Mouse (Mus musculus) liver, embryonic 11.5 days (tissue): Measurements from ENCODE around the gene Rbm47. TPM values are rescaled to one million over a fixed set of nuclear protein-coding genes. Genes with fewer than 3 reads are reported as not detected.

ENCODE experiments used
- ATAC-seq: fragments of 200-750 bp; cut with Nextera tagmentation; replicated peaks from 2 replicates; pipeline ENCODE4 v1.8.0; 2017; ENCODE audit warnings: moderate number of reproducible peaks, mild to moderate bottlenecking, moderate TSS enrichment, moderate library complexity; ENCODE audit not compliant: low FRiP score
- DNase-seq: peaks from one replicate; pipeline ENCODE4 v3.0.0-alpha.2; 2017; ENCODE audit warnings: low spot score
- H3K27ac ChIP-seq: fragments of 300-500 bp; sonication (generic); 2 replicates; pipeline ENCODE4 v1.5.1; 2014; ENCODE audit warnings: mild to moderate bottlenecking, low read depth, low read length, control low read depth
- H3K27me3 ChIP-seq: fragments of 300-500 bp; sonication (generic); replicated peaks from 2 replicates; pipeline ENCODE4 v1.6.1; 2014; ENCODE audit warnings: low read length, mixed read lengths; ENCODE audit not compliant: control insufficient read depth, insufficient read depth
- H3K36me3 ChIP-seq: fragments of 300-500 bp; sonication (generic); 2 replicates; pipeline ENCODE4 v1.6.1; 2014; ENCODE audit warnings: mild to moderate bottlenecking, low read length, moderate library complexity, mixed read lengths; ENCODE audit not compliant: control insufficient read depth, insufficient read depth
- H3K4me1 ChIP-seq: fragments of 300-500 bp; sonication (generic); replicated peaks from 2 replicates; pipeline ENCODE4 v1.6.1; 2014; ENCODE audit warnings: low read length, mixed read lengths; ENCODE audit not compliant: control insufficient read depth, insufficient read depth
- H3K4me2 ChIP-seq: fragments of 300-500 bp; sonication (generic); 2 replicates; pipeline ENCODE4 v1.6.1; 2014; ENCODE audit warnings: mild to moderate bottlenecking, control low read depth, moderate library complexity
- H3K4me3 ChIP-seq: fragments of 300-500 bp; sonication (generic); 2 replicates; pipeline ENCODE4 v1.5.1; 2014; ENCODE audit warnings: low read depth, low read length, control low read depth
- H3K9ac ChIP-seq: fragments of 300-500 bp; sonication (generic); 2 replicates; pipeline ENCODE4 v1.6.1; 2014; ENCODE audit warnings: low read depth, low read length, control low read depth
- H3K9me3 ChIP-seq: fragments of 300-500 bp; sonication (generic); 2 replicates; pipeline ENCODE4 v1.6.1; 2016; ENCODE audit warnings: low read length, inconsistent platforms, mixed read lengths; ENCODE audit not compliant: control insufficient read depth
- WGBS: fragments of 180-500 bp; shearing (Covaris S2); extraction: QIAGEN DNeasy Blood & Tissue Kit; methylation state at CpG from one replicate; pipeline ENCODE4 v1.1.7; 2014; 5-methylcytosine and 5-hydroxymethylcytosine counted together
- polyA plus RNA-seq: library from polyadenylated mRNA; unstranded; fragments of >200 nt; fragmentation: Nextera tagmentation; extraction: Ambion mirVana; gene quantifications from 2 replicates; pipeline ENCODE4 v1.2.1, GENCODE M21; 2014

Gene Rbm47
- polyA plus RNA-seq, 1 experiment from 2014 or later: 13.5 TPM

DNA sequence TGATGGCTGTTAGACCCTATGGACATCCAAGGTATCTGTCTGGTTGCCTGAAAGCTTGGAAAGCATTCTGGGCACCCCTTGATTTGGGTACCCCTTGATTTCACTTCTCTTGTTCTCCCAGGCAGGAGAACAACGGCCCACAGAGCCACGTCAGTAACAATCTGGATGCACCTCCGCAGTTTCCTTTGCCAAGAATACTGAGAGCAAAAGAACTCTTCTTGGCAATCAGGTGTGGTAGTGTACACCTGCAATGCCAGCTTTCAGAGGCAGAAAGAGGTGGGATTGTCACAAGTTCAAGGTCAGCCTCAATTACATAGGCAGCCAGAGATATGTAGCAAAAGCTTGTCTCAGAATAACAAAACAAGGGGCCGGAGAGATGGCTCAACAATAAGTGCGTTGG lies 98.7 kb downstream of the Rbm47 start:
- Histone ChIP-seq H3K27ac (peak overlapping the region; percentile 45; the same call in 1 of the 2 replicates), H3K27me3 (no peaks in the 10 kb centered on the region), H3K4me2 (peak overlapping the region; percentile 22), H3K36me3 (no peaks in the 10 kb centered on the region), H3K4me3 (no peak overlapping the region), H3K4me1 (peaks cover 28% of the 10 kb centered on the region), H3K9me3 (no peaks in the 10 kb centered on the region), H3K9ac (no peak overlapping the region)
- WGBS: 86% methylated on average over 5 of the region's 5 CpGs
- DNase-seq (no peak), ATAC-seq (no peak)

DNA sequence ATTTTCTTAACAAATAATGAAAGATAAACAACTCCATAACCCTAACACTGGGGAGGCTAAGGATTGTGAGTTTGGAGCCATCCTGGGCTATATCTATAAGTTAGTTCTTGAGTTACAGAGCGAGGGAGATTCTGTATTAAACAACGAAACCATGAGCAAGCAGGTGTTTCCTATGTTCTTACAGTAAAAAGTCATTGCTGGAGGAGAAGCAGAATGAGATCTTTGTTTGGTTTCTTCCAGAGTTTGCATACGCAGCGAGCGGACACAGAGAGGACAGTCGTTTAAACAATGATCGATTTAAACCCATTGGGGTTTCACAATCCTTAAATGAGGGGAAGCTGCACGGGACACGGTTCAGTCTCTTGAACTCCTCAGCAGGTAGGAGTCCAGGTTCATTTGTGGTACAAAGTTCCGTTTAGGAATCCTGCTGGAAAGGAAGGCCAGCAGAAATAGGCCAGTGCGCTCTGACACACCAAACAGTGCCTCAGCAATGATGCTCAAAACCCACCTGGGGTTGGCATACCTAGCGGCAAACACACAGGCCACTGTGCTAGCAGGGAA lies 99.2 kb downstream of the Rbm47 start:
- WGBS: 79% methylated on average over 12 of the region's 12 CpGs
- Histone ChIP-seq H3K27ac (peak overlapping the region; percentile 45; the same call in 1 of the 2 replicates), H3K27me3 (no peaks in the 10 kb centered on the region), H3K4me3 (no peak overlapping the region), H3K36me3 (no peaks in the 10 kb centered on the region), H3K9me3 (no peaks in the 10 kb centered on the region), H3K4me2 (peak overlapping the region; percentile 22), H3K9ac (no peak overlapping the region), H3K4me1 (peaks cover 28% of the 10 kb centered on the region)
- ATAC-seq (no peak), DNase-seq (no peak)

DNA sequence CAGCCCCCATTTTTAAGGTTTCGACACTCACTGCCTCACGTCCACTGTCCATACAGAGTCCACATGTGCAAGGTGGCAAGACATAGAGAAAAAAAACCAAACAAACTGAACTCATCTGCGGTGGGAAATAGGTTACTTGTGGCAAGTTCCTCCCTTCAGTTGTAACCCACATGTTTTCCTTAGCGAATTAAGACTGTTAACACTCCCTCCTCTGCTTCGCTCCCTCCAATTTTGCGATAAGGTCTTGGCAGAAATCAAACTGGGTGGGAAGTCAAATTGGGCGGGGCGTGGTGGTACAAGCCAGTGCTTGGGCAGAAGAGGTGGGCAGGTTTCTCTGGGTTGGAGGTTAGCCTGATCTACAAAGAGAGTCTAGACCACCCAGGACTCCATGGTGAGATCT lies 101.2 kb downstream of the Rbm47 start:
- no peaks in the 10 kb centered on the region for H3K9me3 ChIP-seq
- no peak overlapping the region for H3K9ac ChIP-seq
- 81% methylated on average over 8 of the region's 8 CpGs for WGBS

DNA sequence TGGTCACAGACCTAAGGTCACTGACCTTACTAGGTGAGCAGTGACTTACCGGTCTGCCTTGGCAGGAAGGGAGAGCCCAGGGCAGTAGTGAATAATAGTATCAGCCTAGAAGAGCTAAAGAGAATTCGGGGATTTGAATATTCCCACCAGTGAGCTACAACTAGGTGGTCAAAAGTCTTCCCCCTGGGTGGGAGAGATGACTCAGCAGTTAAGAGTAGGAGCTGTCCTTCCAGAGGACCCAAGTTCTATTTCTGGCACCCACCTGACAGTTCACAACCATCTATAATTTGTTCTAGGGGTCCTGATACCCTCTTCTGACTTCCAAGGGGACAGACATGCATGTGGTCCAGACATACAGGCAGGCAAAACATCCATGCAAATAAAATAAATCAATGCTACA lies 102.6 kb downstream of the Rbm47 start:
- Histone ChIP-seq H3K4me2 (peak overlapping the region; percentile 80), H3K27me3 (no peaks in the 10 kb centered on the region), H3K27ac (no peak overlapping the region), H3K9me3 (no peaks in the 10 kb centered on the region), H3K4me1 (peaks cover 19% of the 10 kb centered on the region; the same call in 1 of the 2 replicates), H3K36me3 (no peaks in the 10 kb centered on the region), H3K4me3 (no peak overlapping the region), H3K9ac (no peak overlapping the region)
- no peak for ATAC-seq
- WGBS: 54% methylated on average over 2 of the region's 2 CpGs
- no peak for DNase-seq

More for the DNA sequence above, 101.2 kb downstream of the Rbm47 start:
- ATAC-seq (no peak), DNase-seq (no peak)
- H3K27ac ChIP-seq: no peak overlapping the region
- no peaks in the 10 kb centered on the region for H3K27me3 ChIP-seq
- no peak overlapping the region for H3K4me2 ChIP-seq
- H3K4me3 ChIP-seq: no peak overlapping the region
- H3K4me1 ChIP-seq: peaks cover 23% of the 10 kb centered on the region
- H3K36me3 ChIP-seq: no peaks in the 10 kb centered on the region

DNA sequence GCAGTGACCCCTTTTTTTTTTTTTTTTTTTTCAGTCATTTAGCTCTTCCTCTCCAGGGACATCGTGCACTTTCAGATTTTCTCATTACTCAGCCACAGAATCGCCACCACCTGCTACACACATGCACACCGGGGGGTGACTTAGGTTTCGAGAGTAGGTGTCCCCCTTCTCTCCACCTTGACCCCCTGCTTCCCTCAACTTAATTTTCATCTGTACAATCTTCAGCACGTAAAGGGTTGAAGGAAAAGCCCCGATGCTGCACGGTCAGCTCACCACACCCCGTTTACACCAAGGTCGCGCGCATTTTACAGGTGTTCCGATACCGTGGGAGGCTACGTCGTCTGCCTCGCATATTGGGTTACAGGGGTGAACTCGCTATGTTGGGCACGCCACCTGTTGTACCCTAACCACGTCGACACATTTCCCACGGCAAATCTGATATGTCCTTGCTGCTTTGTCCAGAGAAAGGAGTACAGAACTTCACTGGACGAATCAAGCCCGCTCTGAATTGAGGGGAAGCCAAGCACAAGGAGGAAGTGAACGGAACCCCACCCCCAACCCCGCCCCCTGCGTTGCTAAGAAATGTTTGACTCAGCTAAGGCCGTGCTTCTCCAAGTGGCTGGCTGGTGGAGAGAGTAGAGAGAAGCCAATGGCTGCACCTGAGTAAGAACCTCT lies 103.3 kb downstream of the Rbm47 start:
- peak overlapping the region; percentile 57 for H3K9ac ChIP-seq
- peak; percentile 71 for DNase-seq
- no peaks in the 10 kb centered on the region for H3K9me3 ChIP-seq
- H3K27me3 ChIP-seq: no peaks in the 10 kb centered on the region
- H3K4me3 ChIP-seq: peak overlapping the region; percentile 50
- peak; percentile 70 for ATAC-seq
- H3K4me1 ChIP-seq: peaks cover 16% of the 10 kb centered on the region; the same call in 1 of the 2 replicates
- WGBS: 14% methylated on average over 27 of the region's 27 CpGs
- peak overlapping the region; percentile 80 for H3K4me2 ChIP-seq
- H3K36me3 ChIP-seq: no peaks in the 10 kb centered on the region
- no peak overlapping the region for H3K27ac ChIP-seq

DNA sequence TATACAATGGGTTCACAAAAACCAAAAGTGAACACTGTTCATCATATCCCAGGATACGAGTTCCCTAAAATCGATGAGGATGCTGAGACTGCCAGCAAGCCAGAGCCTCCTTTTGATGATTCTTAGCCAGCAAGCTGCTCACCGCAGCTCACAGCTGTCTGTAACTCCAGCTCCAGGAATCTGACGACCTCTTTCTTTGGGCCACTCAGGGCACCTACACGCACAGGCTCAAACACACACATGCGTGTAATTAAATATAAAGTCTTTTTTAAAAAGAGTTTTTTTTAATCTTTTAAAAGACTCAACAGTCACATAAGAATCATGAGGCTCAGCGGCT lies 103.8 kb downstream of the Rbm47 start:
- Histone ChIP-seq H3K27me3 (no peaks in the 10 kb centered on the region), H3K27ac (no peak overlapping the region), H3K4me2 (peak overlapping the region; percentile 80), H3K4me1 (peaks cover 15% of the 10 kb centered on the region; the same call in 1 of the 2 replicates), H3K9me3 (no peaks in the 10 kb centered on the region), H3K4me3 (no peak overlapping the region), H3K36me3 (no peaks in the 10 kb centered on the region), H3K9ac (no peak overlapping the region)
- ATAC-seq (no peak), DNase-seq (no peak)
- 64% methylated on average over 7 of the region's 7 CpGs for WGBS

DNA sequence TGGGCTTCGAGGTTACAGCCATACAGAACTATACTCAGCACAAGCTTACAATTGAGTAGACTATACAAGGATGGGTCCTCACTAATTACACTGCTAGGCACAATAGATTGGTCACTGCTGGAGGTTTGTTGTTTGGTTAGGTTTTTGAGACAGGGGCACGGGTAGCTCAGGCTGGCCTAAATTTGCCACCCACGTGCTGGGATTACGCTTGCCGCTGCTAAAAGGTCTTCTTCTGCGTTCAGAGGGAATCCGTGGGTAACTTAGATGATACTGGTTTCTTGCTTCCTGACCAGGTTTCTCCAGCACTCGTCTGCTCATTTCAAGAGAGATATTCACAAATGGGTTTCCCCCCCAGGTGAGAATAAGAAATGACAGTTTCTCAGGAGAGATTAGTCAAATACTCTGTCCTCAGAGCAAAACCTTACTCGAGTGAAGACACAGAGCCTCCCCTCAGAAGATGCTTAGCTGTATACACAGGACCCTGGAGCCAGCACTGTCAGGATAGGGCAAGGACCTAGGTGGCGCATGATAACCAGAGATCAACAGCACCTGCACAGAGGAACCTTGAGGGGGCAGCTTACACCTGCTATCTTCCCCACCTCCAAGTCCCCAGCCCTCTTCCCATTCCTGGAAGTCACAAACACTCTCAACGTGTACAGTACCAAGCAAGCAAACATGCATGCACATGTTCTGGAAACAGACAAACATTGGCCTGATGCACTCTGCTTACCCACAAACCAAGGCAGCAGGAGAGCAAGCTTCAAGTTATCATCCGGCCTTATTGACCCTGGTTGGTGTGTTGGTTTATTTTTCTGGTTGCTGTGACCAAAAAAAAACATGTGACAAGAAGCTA lies 104.6 kb downstream of the Rbm47 start:
- DNase-seq: no peak
- Histone ChIP-seq H3K27ac (no peak overlapping the region), H3K27me3 (no peaks in the 10 kb centered on the region), H3K36me3 (no peaks in the 10 kb centered on the region), H3K4me3 (no peak overlapping the region), H3K4me2 (no peak overlapping the region), H3K9me3 (no peaks in the 10 kb centered on the region), H3K4me1 (peaks cover 15% of the 10 kb centered on the region; the same call in 1 of the 2 replicates), H3K9ac (no peak overlapping the region)
- no peak for ATAC-seq
- 81% methylated on average over 12 of the region's 12 CpGs for WGBS

DNA sequence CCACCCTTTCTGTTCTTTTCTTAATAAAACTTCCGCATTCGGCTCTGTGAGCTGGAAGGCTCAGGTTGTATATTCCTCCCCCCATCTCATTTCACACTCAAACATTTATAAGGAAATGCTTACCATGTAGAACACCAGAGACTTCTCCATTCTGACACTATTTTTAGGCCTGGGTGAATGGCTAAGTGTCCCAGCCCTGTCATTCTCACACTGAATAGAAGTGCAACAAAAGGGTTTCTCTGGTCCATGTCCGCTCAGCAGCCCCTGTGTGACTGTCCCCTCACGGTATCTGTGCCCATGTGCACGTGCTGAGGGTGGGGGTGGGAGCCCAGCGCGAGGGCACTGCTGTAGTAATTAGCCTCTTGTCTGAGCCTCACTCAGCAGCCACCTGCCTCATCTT lies 105.7 kb downstream of the Rbm47 start:
- no peaks in the 10 kb centered on the region for H3K9me3 ChIP-seq
- no peak for ATAC-seq
- DNase-seq: no peak
- no peaks in the 10 kb centered on the region for H3K27me3 ChIP-seq
- no peak overlapping the region for H3K4me3 ChIP-seq
- no peak overlapping the region for H3K4me2 ChIP-seq
- no peaks in the 10 kb centered on the region for H3K36me3 ChIP-seq
- WGBS: 46% methylated on average over 7 of the region's 7 CpGs
- peaks cover 13% of the 10 kb centered on the region for H3K4me1 ChIP-seq
- no peak overlapping the region for H3K27ac ChIP-seq
- H3K9ac ChIP-seq: no peak overlapping the region
